Mouse (Mus musculus): ENCODE measurements around the gene Azin2. TPM values are rescaled to one million over a fixed set of nuclear protein-coding genes. Genes with fewer than 3 reads are reported as not detected.

Gene Azin2
- total and polyA plus RNA-seq, 2 experiments from 2014 or later: 7.1 to 7.7 TPM

GRCm38 (mm10) chr4:128886571-128886970, 75.7 kb downstream of the Azin2 start:
- TF ChIP-seq CTCF (IDR thresholded peaks at IDR 0.05; ENCODE audit: low read depth): no peak
- TF ChIP-seq EP300 (IDR thresholded peaks at IDR 0.05; ENCODE audit: low read depth): no peak
- WGBS: 65% methylated on average over 5 of the region's 5 CpGs
- no peak for DNase-seq (ENCODE audit: low spot score)

GRCm38 (mm10) chr4:128885540-128885939, 76.7 kb downstream of the Azin2 start:
- peaks cover 13% of the 10 kb centered on the region; the same call in 1 of the 2 replicates for H3K27me3 ChIP-seq (ENCODE audit: control insufficient read depth, insufficient read depth, low read length)
- H3K4me1 ChIP-seq (ENCODE audit: control insufficient read depth, insufficient read depth): 0 out of 2 replicates have a peak, but pooled peaks cover 9% of the 10 kb centered on the region
- no peaks in the 10 kb centered on the region; the same call in 1 of the 2 replicates for H3K36me3 ChIP-seq (replicated peaks; ENCODE audit: control insufficient read depth, insufficient read depth, low read length)
- H3K27ac ChIP-seq (ENCODE audit: low read depth): no peak overlapping the region
- DNase-seq (ENCODE audit: low spot score): no peak
- WGBS: 95% methylated on average over 8 of the region's 8 CpGs
- no peak overlapping the region for H3K4me2 ChIP-seq (ENCODE audit: low read depth, low read length)
- 0 out of 2 replicates have a peak, but pooled peaks cover 5% of the 10 kb centered on the region for H3K9me3 ChIP-seq (replicated peaks; ENCODE audit: control insufficient read depth, low read length)
- H3K4me3 ChIP-seq (ENCODE audit: low read depth, low read length): no peak overlapping the region
- no peak for ATAC-seq (ENCODE audit: insufficient read depth, low read depth)
- H3K9ac ChIP-seq (replicated peaks; ENCODE audit: low read depth, low read length): no peak overlapping the region
- TF ChIP-seq CTCF (IDR thresholded peaks at IDR 0.05; ENCODE audit: low read depth) (no peak), EP300 (IDR thresholded peaks at IDR 0.05; ENCODE audit: low read depth) (no peak)

More at GRCm38 (mm10) chr4:128886571-128886970, 75.7 kb downstream of the Azin2 start:
- Histone ChIP-seq H3K4me2 (ENCODE audit: low read depth, low read length) (no peak overlapping the region), H3K4me1 (ENCODE audit: control insufficient read depth, insufficient read depth) (0 out of 2 replicates have a peak, but pooled peaks cover 9% of the 10 kb centered on the region), H3K36me3 (replicated peaks; ENCODE audit: control insufficient read depth, insufficient read depth, low read length) (no peaks in the 10 kb centered on the region; the same call in 1 of the 2 replicates), H3K27me3 (ENCODE audit: control insufficient read depth, insufficient read depth, low read length) (peaks cover 13% of the 10 kb centered on the region; the same call in 1 of the 2 replicates), H3K4me3 (ENCODE audit: low read depth, low read length) (no peak overlapping the region), H3K27ac (ENCODE audit: low read depth) (no peak overlapping the region), H3K9me3 (replicated peaks; ENCODE audit: control insufficient read depth, low read length) (no peaks in the 10 kb centered on the region), H3K9ac (replicated peaks; ENCODE audit: low read depth, low read length) (no peak overlapping the region)
- ATAC-seq (ENCODE audit: insufficient read depth, low read depth): no peak

GRCm38 (mm10) chr4:128884711-128885095, 77.5 kb downstream of the Azin2 start:
- Histone ChIP-seq H3K4me3 (ENCODE audit: low read depth, low read length) (peak overlapping the region; percentile 70), H3K27me3 (ENCODE audit: control insufficient read depth, insufficient read depth, low read length) (peaks cover 13% of the 10 kb centered on the region; the same call in 1 of the 2 replicates), H3K4me2 (ENCODE audit: low read depth, low read length) (peak overlapping the region; percentile 96), H3K9me3 (replicated peaks; ENCODE audit: control insufficient read depth, low read length) (0 out of 2 replicates have a peak, but pooled peaks cover 5% of the 10 kb centered on the region), H3K36me3 (replicated peaks; ENCODE audit: control insufficient read depth, insufficient read depth, low read length) (no peaks in the 10 kb centered on the region; the same call in 1 of the 2 replicates), H3K27ac (ENCODE audit: low read depth) (no peak overlapping the region), H3K9ac (replicated peaks; ENCODE audit: low read depth, low read length) (no peak overlapping the region), H3K4me1 (ENCODE audit: control insufficient read depth, insufficient read depth) (0 out of 2 replicates have a peak, but pooled peaks cover 9% of the 10 kb centered on the region)
- DNase-seq (ENCODE audit: low spot score) (no peak), ATAC-seq (ENCODE audit: insufficient read depth, low read depth) (0 out of 2 replicates have a peak, but pooled peaks have one; percentile 18)
- WGBS: 60% methylated on average over 5 of the region's 5 CpGs
- TF ChIP-seq CTCF (IDR thresholded peaks at IDR 0.05; ENCODE audit: low read depth) (no peak), EP300 (IDR thresholded peaks at IDR 0.05; ENCODE audit: low read depth) (no peak)

GRCm38 (mm10) chr4:128883801-128884710, 78.2 kb downstream of the Azin2 start:
- 2% methylated on average over 88 of the region's 94 CpGs for WGBS
- Histone ChIP-seq H3K4me3 (ENCODE audit: low read depth, low read length) (peak overlapping the region; percentile 70), H3K4me2 (ENCODE audit: low read depth, low read length) (peak overlapping the region; percentile 96), H3K27ac (ENCODE audit: low read depth) (no peak overlapping the region), H3K9me3 (replicated peaks; ENCODE audit: control insufficient read depth, low read length) (0 out of 2 replicates have a peak, but pooled peaks cover 5% of the 10 kb centered on the region), H3K4me1 (ENCODE audit: control insufficient read depth, insufficient read depth) (0 out of 2 replicates have a peak, but pooled peaks cover 9% of the 10 kb centered on the region), H3K9ac (replicated peaks; ENCODE audit: low read depth, low read length) (peak overlapping the region; percentile 36; the same call in 1 of the 2 replicates), H3K27me3 (ENCODE audit: control insufficient read depth, insufficient read depth, low read length) (peaks cover 16% of the 10 kb centered on the region), H3K36me3 (replicated peaks; ENCODE audit: control insufficient read depth, insufficient read depth, low read length) (no peaks in the 10 kb centered on the region; the same call in 1 of the 2 replicates)
- peak; percentile 45 for ATAC-seq (ENCODE audit: insufficient read depth, low read depth)
- no peak for DNase-seq (ENCODE audit: low spot score)
- TF ChIP-seq EP300 (IDR thresholded peaks at IDR 0.05; ENCODE audit: low read depth): no peak
- TF ChIP-seq CTCF (IDR thresholded peaks at IDR 0.05; ENCODE audit: low read depth): no peak

- Histone ChIP-seq H3K27ac (ENCODE audit: low read depth) (no peak within 1 kb of the TSS), H3K9ac (replicated peaks; ENCODE audit: low read depth, low read length) (peak within 1 kb of the TSS; percentile 36; the same call in 1 of the 2 replicates), H3K4me3 (ENCODE audit: low read depth, low read length) (peak within 1 kb of the TSS; percentile 70), H3K27me3 (ENCODE audit: control insufficient read depth, insufficient read depth, low read length) (peaks cover 17% of the 10 kb centered on the region), H3K4me2 (ENCODE audit: low read depth, low read length) (peak within 1 kb of the TSS; percentile 96), H3K9me3 (replicated peaks; ENCODE audit: control insufficient read depth, low read length) (0 out of 2 replicates have a peak, but pooled peaks cover 5% of the 10 kb centered on the region), H3K36me3 (replicated peaks; ENCODE audit: control insufficient read depth, insufficient read depth, low read length) (no peaks in the 10 kb centered on the region; the same call in 1 of the 2 replicates), H3K4me1 (ENCODE audit: control insufficient read depth, insufficient read depth) (0 out of 2 replicates have a peak, but pooled peaks cover 9% of the 10 kb centered on the region)
- peak; percentile 7; the same call in 1 of the 2 replicates for TF ChIP-seq CTCF (IDR thresholded peaks at IDR 0.05; ENCODE audit: low read depth)
- TF ChIP-seq EP300 (IDR thresholded peaks at IDR 0.05; ENCODE audit: low read depth): no peak
- DNase-seq (ENCODE audit: low spot score) (peak; percentile 56), ATAC-seq (ENCODE audit: insufficient read depth, low read depth) (peak; percentile 83)
- 0% methylated on average over 26 of the region's 37 CpGs for WGBS
Observed at GRCm38 (mm10) chr4:128883379-128883781, 78.9 kb downstream of the Azin2 start, which contains the start of gene Trim62. Gene Trim62 (plus strand): TSS chr4:128883580.

Other genes with a start within 250 kb of the Azin2 start
- not detected in 2 replicates for gene A3galt2, start 207.1 kb downstream of the Azin2 start, total RNA-seq (2014; rRNA removed; ENCODE audit: low replicate concordance)
- gene A3galt2, start 207.1 kb downstream of the Azin2 start, polyA plus RNA-seq (2015; fragmentation: Nextera tagmentation; extraction: Ambion mirVana): 0.03 TPM in 1 of 2 replicates, not detected in the other
- 8.4 and 10.8 TPM in 2 replicates for gene Zfp362, start 156.4 kb downstream of the Azin2 start, total RNA-seq (2014; rRNA removed; ENCODE audit: low replicate concordance)
- 10.3 and 11.6 TPM in 2 replicates for gene Zfp362, start 156.4 kb downstream of the Azin2 start, polyA plus RNA-seq (2015; fragmentation: Nextera tagmentation; extraction: Ambion mirVana)
- gene Trim62, start 78.9 kb downstream of the Azin2 start, total RNA-seq (2014; rRNA removed; ENCODE audit: low replicate concordance): 0.89 and 1.1 TPM in 2 replicates
- gene Trim62, start 78.9 kb downstream of the Azin2 start, polyA plus RNA-seq (2015; fragmentation: Nextera tagmentation; extraction: Ambion mirVana): 0.84 and 0.87 TPM in 2 replicates
- 46.0 and 58.6 TPM in 2 replicates for gene Ak2, start 29.5 kb upstream of the Azin2 start, total RNA-seq (2014; rRNA removed; ENCODE audit: low replicate concordance)
- gene Ak2, start 29.5 kb upstream of the Azin2 start, polyA plus RNA-seq (2015; fragmentation: Nextera tagmentation; extraction: Ambion mirVana): 148 and 153 TPM in 2 replicates
- gene Rnf19b, start 95.8 kb upstream of the Azin2 start, total RNA-seq (2014; rRNA removed; ENCODE audit: low replicate concordance): 25.6 and 46.0 TPM in 2 replicates
- 5.8 and 7.2 TPM in 2 replicates for gene Rnf19b, start 95.8 kb upstream of the Azin2 start, polyA plus RNA-seq (2015; fragmentation: Nextera tagmentation; extraction: Ambion mirVana)
- gene Tmem54, start 143.1 kb upstream of the Azin2 start, total RNA-seq (2014; rRNA removed; ENCODE audit: low replicate concordance): 1.1 TPM in 1 of 2 replicates, not detected in the other
- not detected in 2 replicates for gene Tmem54, start 143.1 kb upstream of the Azin2 start, polyA plus RNA-seq (2015; fragmentation: Nextera tagmentation; extraction: Ambion mirVana)
- gene Hpca, start 159.6 kb upstream of the Azin2 start, total RNA-seq (2014; rRNA removed; ENCODE audit: low replicate concordance): not detected in 2 replicates
- 0.16 and 0.25 TPM in 2 replicates for gene Hpca, start 159.6 kb upstream of the Azin2 start, polyA plus RNA-seq (2015; fragmentation: Nextera tagmentation; extraction: Ambion mirVana)
- 41.7 and 71.1 TPM in 2 replicates for gene Fndc5, start 174.6 kb upstream of the Azin2 start, total RNA-seq (2014; rRNA removed; ENCODE audit: low replicate concordance)
- 50.7 and 51.3 TPM in 2 replicates for gene Fndc5, start 174.6 kb upstream of the Azin2 start, polyA plus RNA-seq (2015; fragmentation: Nextera tagmentation; extraction: Ambion mirVana)
- gene S100pbp, start 227.3 kb upstream of the Azin2 start, total RNA-seq (2014; rRNA removed; ENCODE audit: low replicate concordance): 16.0 and 24.5 TPM in 2 replicates
- gene S100pbp, start 227.3 kb upstream of the Azin2 start, polyA plus RNA-seq (2015; fragmentation: Nextera tagmentation; extraction: Ambion mirVana): 5.9 and 6.9 TPM in 2 replicates
- 24.7 and 27.3 TPM in 2 replicates for gene Yars, start 227.3 kb upstream of the Azin2 start, total RNA-seq (2014; rRNA removed; ENCODE audit: low replicate concordance)
- 30.8 and 31.5 TPM in 2 replicates for gene Yars, start 227.3 kb upstream of the Azin2 start, polyA plus RNA-seq (2015; fragmentation: Nextera tagmentation; extraction: Ambion mirVana)